Mouse (Mus musculus): ENCODE results near the gene Dip2b.
A peak's percentile ranks its signal among the peaks of the same experiment; 100 is the strongest.

Gene Dip2b

GRCm38 (mm10) chr15:100084882-100085281, 46.4 kb downstream of the Dip2b start:
- DNase-seq (ENCODE audit: low read depth, low spot score) = no peak

GRCm38 (mm10) chr15:100088021-100088420, 49.6 kb downstream of the Dip2b start:
- no peak for DNase-seq (ENCODE audit: low read depth, low spot score)

- peak; percentile 35 for DNase-seq (ENCODE audit: low read depth, low spot score)
These were observed 51.2 kb downstream of the Dip2b start for GRCm38 (mm10) chr15:100089645-100090053.

GRCm38 (mm10) chr15:100091818-100092217, 53.4 kb downstream of the Dip2b start:
- no peak for DNase-seq (ENCODE audit: low read depth, low spot score)

GRCm38 (mm10) chr15:100092258-100092657, 53.8 kb downstream of the Dip2b start:
- DNase-seq (ENCODE audit: low read depth, low spot score) = no peak

GRCm38 (mm10) chr15:100096587-100097428, 58.3 kb downstream of the Dip2b start:
- no peak for DNase-seq (ENCODE audit: low read depth, low spot score)

GRCm38 (mm10) chr15:100100336-100100735, 61.9 kb downstream of the Dip2b start:
- DNase-seq (ENCODE audit: low read depth, low spot score) = no peak

GRCm38 (mm10) chr15:100101206-100101605, 62.7 kb downstream of the Dip2b start:
- no peak for DNase-seq (ENCODE audit: low read depth, low spot score)

GRCm38 (mm10) chr15:100104126-100104525, 65.7 kb downstream of the Dip2b start:
- DNase-seq (ENCODE audit: low read depth, low spot score) = no peak

- DNase-seq (ENCODE audit: low read depth, low spot score) = no peak
These were observed 69.8 kb downstream of the Dip2b start for GRCm38 (mm10) chr15:100108071-100108782.

GRCm38 (mm10) chr15:100109916-100110315, 71.5 kb downstream of the Dip2b start:
- DNase-seq (ENCODE audit: low read depth, low spot score) = no peak

- no peak for DNase-seq (ENCODE audit: low read depth, low spot score)
These were observed 73.4 kb downstream of the Dip2b start for GRCm38 (mm10) chr15:100111891-100112290.

GRCm38 (mm10) chr15:100112309-100112966, 74.0 kb downstream of the Dip2b start:
- DNase-seq (ENCODE audit: low read depth, low spot score) = no peak

- DNase-seq (ENCODE audit: low read depth, low spot score) = peak; percentile 38
These were observed 75.1 kb downstream of the Dip2b start for GRCm38 (mm10) chr15:100113343-100114275.

- DNase-seq (ENCODE audit: low read depth, low spot score) = no peak
These were observed 77.0 kb downstream of the Dip2b start for GRCm38 (mm10) chr15:100115416-100115815.

- no peak for DNase-seq (ENCODE audit: low read depth, low spot score)
These were observed 77.9 kb downstream of the Dip2b start for GRCm38 (mm10) chr15:100116325-100116724.

- DNase-seq (ENCODE audit: low read depth, low spot score) = no peak
These were observed 80.8 kb downstream of the Dip2b start for GRCm38 (mm10) chr15:100119225-100119788.

GRCm38 (mm10) chr15:100121437-100121836, 83.0 kb downstream of the Dip2b start:
- no peak for DNase-seq (ENCODE audit: low read depth, low spot score)

GRCm38 (mm10) chr15:100123867-100124266, 85.4 kb downstream of the Dip2b start:
- DNase-seq (ENCODE audit: low read depth, low spot score) = no peak

GRCm38 (mm10) chr15:100125245-100125644, 86.8 kb downstream of the Dip2b start:
- DNase-seq (ENCODE audit: low read depth, low spot score) = no peak
